ENCODE assay signal across 19 mouse cellular contexts in the genomic region with DNA sequence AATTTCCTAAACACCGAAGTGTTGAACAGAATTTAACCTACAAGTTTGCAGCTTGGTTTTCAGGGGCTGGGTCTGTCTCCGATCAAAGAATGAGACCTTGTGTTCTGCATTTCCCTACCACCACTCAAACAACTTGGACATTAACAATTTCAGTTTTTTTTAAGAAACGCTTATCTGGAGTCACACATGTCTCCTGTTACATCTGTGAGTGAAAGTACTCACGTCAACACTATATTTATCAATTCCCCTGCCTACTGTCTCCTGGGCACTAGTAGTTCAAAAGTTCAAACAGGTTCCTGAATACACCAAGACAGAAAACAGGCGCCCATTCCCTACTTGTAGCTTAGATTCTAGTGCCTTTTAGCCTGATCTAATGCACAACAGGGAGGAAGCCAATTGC.
DNase-seq lines count a peak whose midpoint lies in the region; ATAC-seq and TF ChIP-seq lines count a peak whose summit lies in the region.
"Had no signal": no experiment of that assay in that cellular context is flagged by ENCODE, and none has a peak within 500 bp of the region (broad histone marks: within the 10 kb centered on the region; RNA-seq: fewer than 3 reads in every experiment).

No protein-coding gene starts in this region.

- no peak for TF ChIP-seq EP300 in heart, postnatal 0 days (IDR thresholded peaks at IDR 0.05; ENCODE audit: low read depth)

- H3K4me3 ChIP-seq in heart, postnatal 0 days (ENCODE audit: low read depth, low read length), result no peak overlapping the region
- no peak overlapping the region for H3K4me3 ChIP-seq in liver, embryonic 12.5 days
- H3K4me3 ChIP-seq: forebrain, embryonic 10.5 days; hindbrain, embryonic 12.5 days; kidney, embryonic 15.5 days; limb, embryonic 15.5 days; midbrain, embryonic 10.5 days; neural tube, embryonic 12.5 days had no signal

- H3K9ac ChIP-seq in heart, postnatal 0 days (replicated peaks; ENCODE audit: low read depth, low read length), result no peak overlapping the region
- no peak overlapping the region for H3K9ac ChIP-seq in liver, embryonic 12.5 days
- H3K9ac ChIP-seq: hindbrain, embryonic 12.5 days; kidney, embryonic 15.5 days; limb, embryonic 15.5 days; neural tube, embryonic 12.5 days had no signal

- no peak for TF ChIP-seq CTCF in heart, postnatal 0 days (IDR thresholded peaks at IDR 0.05; ENCODE audit: low read depth)

- H3K9me3 ChIP-seq in heart, postnatal 0 days (replicated peaks; ENCODE audit: control insufficient read depth, low read length), result no peaks in the 10 kb centered on the region
- H3K9me3 ChIP-seq in liver, embryonic 12.5 days (replicated peaks), result no peaks in the 10 kb centered on the region
- H3K9me3 ChIP-seq: forebrain, embryonic 10.5 days; hindbrain, embryonic 12.5 days; kidney, embryonic 15.5 days; limb, embryonic 15.5 days; midbrain, embryonic 10.5 days; neural tube, embryonic 12.5 days had no signal

- intact Hi-C loops in heart, postnatal 10 days (cut with DNase I), result no loop called here

- 24% methylated on average over 5 of the region's 5 CpGs for WGBS in heart, postnatal 0 days
- WGBS in liver, embryonic 12.5 days (ENCODE audit: insufficient replicate concordance), result 44% methylated on average over 5 of the region's 5 CpGs

- ATAC-seq in heart, postnatal 0 days (ENCODE audit: insufficient read depth, low read depth), result no peak
- ATAC-seq in liver, embryonic 12.5 days, result peak; percentile 60; the same call in 1 of the 2 replicates
- ATAC-seq in CD4-positive, CD25-positive, alpha-beta regulatory T cell, adult 4 months, result no peak
- ATAC-seq: Patski had no signal

- H3K4me1 ChIP-seq in heart, postnatal 0 days (ENCODE audit: control insufficient read depth, insufficient read depth), result peaks cover 16% of the 10 kb centered on the region
- H3K4me1 ChIP-seq in liver, embryonic 12.5 days, result peaks cover 14% of the 10 kb centered on the region
- H3K4me1 ChIP-seq: hindbrain, embryonic 12.5 days; limb, embryonic 15.5 days; midbrain, embryonic 10.5 days had no signal

- no peak overlapping the region for H3K4me2 ChIP-seq in heart, postnatal 0 days (ENCODE audit: low read depth, low read length)
- peak overlapping the region; percentile 22; the same call in 1 of the 2 replicates for H3K4me2 ChIP-seq in liver, embryonic 12.5 days
- H3K4me2 ChIP-seq: hindbrain, embryonic 12.5 days; kidney, embryonic 15.5 days; limb, embryonic 15.5 days; neural tube, embryonic 12.5 days had no signal

- no peaks in the 10 kb centered on the region for H3K36me3 ChIP-seq in heart, postnatal 0 days (replicated peaks; ENCODE audit: control insufficient read depth, insufficient read depth, low read length)
- no peaks in the 10 kb centered on the region for H3K36me3 ChIP-seq in liver, embryonic 12.5 days
- H3K36me3 ChIP-seq: hindbrain, embryonic 12.5 days; kidney, embryonic 15.5 days; limb, embryonic 15.5 days; neural tube, embryonic 12.5 days had no signal

- no peaks in the 10 kb centered on the region for H3K27me3 ChIP-seq in heart, postnatal 0 days (ENCODE audit: control insufficient read depth, insufficient read depth, low read length)
- H3K27me3 ChIP-seq in liver, embryonic 12.5 days (replicated peaks), result no peaks in the 10 kb centered on the region
- H3K27me3 ChIP-seq: hindbrain, embryonic 12.5 days; kidney, embryonic 15.5 days; limb, embryonic 15.5 days; neural tube, embryonic 12.5 days; Patski had no signal

- peak; percentile 16 for DNase-seq in heart, adult 11 months
- DNase-seq in heart, postnatal 10 days, result no peak
- DNase-seq in heart, postnatal 0 days (ENCODE audit: low spot score), result peak; percentile 28
- no peak for DNase-seq in heart, adult 18-20 months
- peak; percentile 17 for DNase-seq in yolk sac, embryonic 10.5 days (ENCODE audit: low spot score)
- DNase-seq in cerebellum, adult 11 months, result no peak
- DNase-seq: adrenal gland, postnatal 36 days; cerebellum, postnatal 10 days; gastrocnemius, postnatal 25 days; thymus, adult 18-20 months had no signal

- no peak overlapping the region for H3K27ac ChIP-seq in heart, postnatal 0 days (ENCODE audit: low read depth)
- H3K27ac ChIP-seq in liver, embryonic 12.5 days, result no peak overlapping the region
- H3K27ac ChIP-seq: forebrain, embryonic 10.5 days; hindbrain, embryonic 12.5 days; kidney, embryonic 15.5 days; limb, embryonic 15.5 days; midbrain, embryonic 10.5 days; neural tube, embryonic 12.5 days had no signal

Comparison
In these comparisons a context has a peak if more than half of its experiments do, and no peak if none do; other contexts are left out.
1. DNase-seq: peak in heart, adult 11 months (single experiment), heart, postnatal 0 days (single experiment) and yolk sac, embryonic 10.5 days (single experiment); none in heart, postnatal 10 days (0 of 2), heart, adult 18-20 months (0 of 2) and cerebellum, adult 11 months (single experiment).